Mouse (Mus musculus): ENCODE results near the gene Hao1. TPM values are rescaled to one million over a fixed set of nuclear protein-coding genes. Genes with fewer than 3 reads are reported as not detected.
A peak's percentile ranks its signal among the peaks of the same experiment; 100 is the strongest.

The Hao1 gene
- polyA plus RNA-seq, 1 experiment from 2014 or later, result not detected

GRCm38 (mm10) chr2:134482683-134483082, 71.5 kb downstream of the Hao1 start:
- no peaks in the 10 kb centered on the region for H3K9me3 ChIP-seq (ENCODE audit: control insufficient read depth, low read length)
- H3K9ac ChIP-seq, result no peak overlapping the region
- H3K4me2 ChIP-seq (replicated peaks), result no peak overlapping the region
- DNase-seq (ENCODE audit: low spot score) (peak; percentile 72), ATAC-seq (ENCODE audit: low FRiP score) (0 out of 2 replicates have a peak, but pooled peaks have one; percentile 34)
- no peaks in the 10 kb centered on the region for H3K4me1 ChIP-seq (replicated peaks; ENCODE audit: control insufficient read depth, insufficient read depth, low read length)
- H3K4me3 ChIP-seq (replicated peaks; ENCODE audit: low read length), result no peak overlapping the region
- no peak overlapping the region for H3K27ac ChIP-seq
- no peaks in the 10 kb centered on the region for H3K36me3 ChIP-seq (replicated peaks; ENCODE audit: control insufficient read depth, insufficient read depth)
- no peaks in the 10 kb centered on the region for H3K27me3 ChIP-seq (ENCODE audit: control insufficient read depth, insufficient read depth, low read length)
- 42% methylated on average over 4 of the region's 4 CpGs for WGBS

- no peak overlapping the region for H3K27ac ChIP-seq
- no peaks in the 10 kb centered on the region for H3K4me1 ChIP-seq (replicated peaks; ENCODE audit: control insufficient read depth, insufficient read depth, low read length)
- no peaks in the 10 kb centered on the region for H3K9me3 ChIP-seq (ENCODE audit: control insufficient read depth, low read length)
- no peaks in the 10 kb centered on the region for H3K36me3 ChIP-seq (replicated peaks; ENCODE audit: control insufficient read depth, insufficient read depth)
- peak; percentile 86 for DNase-seq (ENCODE audit: low spot score)
- WGBS, result 22% methylated on average over 8 of the region's 8 CpGs
- H3K27me3 ChIP-seq (ENCODE audit: control insufficient read depth, insufficient read depth, low read length), result no peaks in the 10 kb centered on the region
- H3K4me2 ChIP-seq (replicated peaks), result no peak overlapping the region
- H3K9ac ChIP-seq, result no peak overlapping the region
- no peak; the same call in 1 of the 2 replicates for ATAC-seq (ENCODE audit: low FRiP score)
- no peak overlapping the region for H3K4me3 ChIP-seq (replicated peaks; ENCODE audit: low read length)
These were observed 72.4 kb downstream of the Hao1 start for GRCm38 (mm10) chr2:134481759-134482158.

- no peaks in the 10 kb centered on the region for H3K36me3 ChIP-seq (replicated peaks; ENCODE audit: control insufficient read depth, insufficient read depth)
- ATAC-seq (ENCODE audit: low FRiP score), result no peak
- no peaks in the 10 kb centered on the region for H3K27me3 ChIP-seq (ENCODE audit: control insufficient read depth, insufficient read depth, low read length)
- no peak overlapping the region for H3K9ac ChIP-seq
- no peaks in the 10 kb centered on the region for H3K9me3 ChIP-seq (ENCODE audit: control insufficient read depth, low read length)
- no peak for DNase-seq (ENCODE audit: low spot score)
- 97% methylated on average over 6 of the region's 6 CpGs for WGBS
- no peak overlapping the region for H3K27ac ChIP-seq
- H3K4me3 ChIP-seq (replicated peaks; ENCODE audit: low read length), result no peak overlapping the region
- no peak overlapping the region for H3K4me2 ChIP-seq (replicated peaks)
- H3K4me1 ChIP-seq (replicated peaks; ENCODE audit: control insufficient read depth, insufficient read depth, low read length), result no peaks in the 10 kb centered on the region
These were observed 73.0 kb downstream of the Hao1 start for GRCm38 (mm10) chr2:134481174-134481573.

GRCm38 (mm10) chr2:134465132-134465531, 89.0 kb downstream of the Hao1 start:
- ATAC-seq (ENCODE audit: low FRiP score) (no peak), DNase-seq (ENCODE audit: low spot score) (no peak)
- H3K9me3 ChIP-seq (ENCODE audit: control insufficient read depth, low read length), result no peaks in the 10 kb centered on the region
- no peaks in the 10 kb centered on the region for H3K27me3 ChIP-seq (ENCODE audit: control insufficient read depth, insufficient read depth, low read length)
- no peak overlapping the region for H3K27ac ChIP-seq
- no peak overlapping the region for H3K9ac ChIP-seq
- H3K4me3 ChIP-seq (replicated peaks; ENCODE audit: low read length), result no peak overlapping the region
- no peaks in the 10 kb centered on the region for H3K36me3 ChIP-seq (replicated peaks; ENCODE audit: control insufficient read depth, insufficient read depth)
- 82% methylated on average over 2 of the region's 2 CpGs for whole genome bisulfite sequencing
- no peak overlapping the region for H3K4me2 ChIP-seq (replicated peaks)
- no peaks in the 10 kb centered on the region for H3K4me1 ChIP-seq (replicated peaks; ENCODE audit: control insufficient read depth, insufficient read depth, low read length)

GRCm38 (mm10) chr2:134462321-134462720, 91.8 kb downstream of the Hao1 start:
- no peak overlapping the region for H3K4me3 ChIP-seq (replicated peaks; ENCODE audit: low read length)
- H3K27ac ChIP-seq, result no peak overlapping the region
- no peaks in the 10 kb centered on the region for H3K36me3 ChIP-seq (replicated peaks; ENCODE audit: control insufficient read depth, insufficient read depth)
- WGBS, result 87% methylated on average over 6 of the region's 6 CpGs
- ATAC-seq (ENCODE audit: low FRiP score) (no peak), DNase-seq (ENCODE audit: low spot score) (no peak)
- H3K27me3 ChIP-seq (ENCODE audit: control insufficient read depth, insufficient read depth, low read length), result no peaks in the 10 kb centered on the region
- H3K4me2 ChIP-seq (replicated peaks), result no peak overlapping the region
- no peaks in the 10 kb centered on the region for H3K9me3 ChIP-seq (ENCODE audit: control insufficient read depth, low read length)
- H3K9ac ChIP-seq, result no peak overlapping the region
- no peaks in the 10 kb centered on the region for H3K4me1 ChIP-seq (replicated peaks; ENCODE audit: control insufficient read depth, insufficient read depth, low read length)

- no peak overlapping the region for H3K27ac ChIP-seq
- no peak overlapping the region for H3K4me3 ChIP-seq (replicated peaks; ENCODE audit: low read length)
- WGBS, result 78% methylated on average over 5 of the region's 5 CpGs
- DNase-seq (ENCODE audit: low spot score), result no peak
- peaks cover 9% of the 10 kb centered on the region; the same call in 1 of the 2 replicates for H3K4me1 ChIP-seq (replicated peaks; ENCODE audit: control insufficient read depth, insufficient read depth, low read length)
- ATAC-seq (ENCODE audit: low FRiP score), result no peak
- no peak overlapping the region for H3K9ac ChIP-seq
- no peak overlapping the region for H3K4me2 ChIP-seq (replicated peaks)
- no peaks in the 10 kb centered on the region for H3K9me3 ChIP-seq (ENCODE audit: control insufficient read depth, low read length)
- H3K36me3 ChIP-seq (replicated peaks; ENCODE audit: control insufficient read depth, insufficient read depth), result no peaks in the 10 kb centered on the region
- H3K27me3 ChIP-seq (ENCODE audit: control insufficient read depth, insufficient read depth, low read length), result no peaks in the 10 kb centered on the region
These were observed 93.3 kb downstream of the Hao1 start for GRCm38 (mm10) chr2:134460831-134461230.

GRCm38 (mm10) chr2:134456065-134456505, 98.1 kb downstream of the Hao1 start:
- Histone ChIP-seq H3K4me2 (replicated peaks) (peak overlapping the region; percentile 34), H3K27me3 (ENCODE audit: control insufficient read depth, insufficient read depth, low read length) (no peaks in the 10 kb centered on the region), H3K9me3 (ENCODE audit: control insufficient read depth, low read length) (no peaks in the 10 kb centered on the region), H3K9ac (0 out of 2 replicates have a peak overlapping the region, but pooled peaks have one; percentile 4), H3K4me3 (replicated peaks; ENCODE audit: low read length) (no peak overlapping the region), H3K27ac (no peak overlapping the region), H3K36me3 (replicated peaks; ENCODE audit: control insufficient read depth, insufficient read depth) (no peaks in the 10 kb centered on the region), H3K4me1 (replicated peaks; ENCODE audit: control insufficient read depth, insufficient read depth, low read length) (peaks cover 10% of the 10 kb centered on the region; the same call in 1 of the 2 replicates)
- peak; percentile 64 for DNase-seq (ENCODE audit: low spot score)
- WGBS, result 10% methylated on average over 7 of the region's 7 CpGs
- peak; percentile 68; the same call in 1 of the 2 replicates for ATAC-seq (ENCODE audit: low FRiP score)

GRCm38 (mm10) chr2:134452748-134453147, 101.4 kb downstream of the Hao1 start:
- Histone ChIP-seq H3K4me1 (replicated peaks; ENCODE audit: control insufficient read depth, insufficient read depth, low read length) (peaks cover 10% of the 10 kb centered on the region; the same call in 1 of the 2 replicates), H3K4me3 (replicated peaks; ENCODE audit: low read length) (no peak overlapping the region), H3K9ac (no peak overlapping the region), H3K27me3 (ENCODE audit: control insufficient read depth, insufficient read depth, low read length) (no peaks in the 10 kb centered on the region), H3K36me3 (replicated peaks; ENCODE audit: control insufficient read depth, insufficient read depth) (no peaks in the 10 kb centered on the region), H3K27ac (no peak overlapping the region), H3K9me3 (ENCODE audit: control insufficient read depth, low read length) (no peaks in the 10 kb centered on the region), H3K4me2 (replicated peaks) (no peak overlapping the region)
- DNase-seq (ENCODE audit: low spot score) (no peak), ATAC-seq (ENCODE audit: low FRiP score) (no peak)
- WGBS, result 80% methylated on average over 1 of the region's 1 CpGs

GRCm38 (mm10) chr2:134450976-134451375, 103.2 kb downstream of the Hao1 start:
- H3K4me3 ChIP-seq (replicated peaks; ENCODE audit: low read length), result no peak overlapping the region
- no peaks in the 10 kb centered on the region for H3K36me3 ChIP-seq (replicated peaks; ENCODE audit: control insufficient read depth, insufficient read depth)
- no peak overlapping the region for H3K9ac ChIP-seq
- H3K27ac ChIP-seq, result no peak overlapping the region
- no peaks in the 10 kb centered on the region for H3K9me3 ChIP-seq (ENCODE audit: control insufficient read depth, low read length)
- WGBS, result 88% methylated on average over 1 of the region's 1 CpGs
- H3K4me1 ChIP-seq (replicated peaks; ENCODE audit: control insufficient read depth, insufficient read depth, low read length), result 0 out of 2 replicates have a peak, but pooled peaks cover 2% of the 10 kb centered on the region
- ATAC-seq (ENCODE audit: low FRiP score) (no peak), DNase-seq (ENCODE audit: low spot score) (no peak)
- no peak overlapping the region for H3K4me2 ChIP-seq (replicated peaks)
- H3K27me3 ChIP-seq (ENCODE audit: control insufficient read depth, insufficient read depth, low read length), result no peaks in the 10 kb centered on the region

Data from hindbrain, embryonic 14.5 days (tissue).